Mouse (Mus musculus): Measurements from ENCODE around the gene Htr5a.

Gene Htr5a

GRCm38 (mm10) chr5:27841701-27842295 lies at the start of gene Htr5a:
Gene Htr5a (plus strand): TSS chr5:27842149.
- peak; percentile 8 for DNase-seq

- no peak for DNase-seq
Measured at GRCm38 (mm10) chr5:27792173-27792470, 49.8 kb upstream of the Htr5a start.

DNA sequence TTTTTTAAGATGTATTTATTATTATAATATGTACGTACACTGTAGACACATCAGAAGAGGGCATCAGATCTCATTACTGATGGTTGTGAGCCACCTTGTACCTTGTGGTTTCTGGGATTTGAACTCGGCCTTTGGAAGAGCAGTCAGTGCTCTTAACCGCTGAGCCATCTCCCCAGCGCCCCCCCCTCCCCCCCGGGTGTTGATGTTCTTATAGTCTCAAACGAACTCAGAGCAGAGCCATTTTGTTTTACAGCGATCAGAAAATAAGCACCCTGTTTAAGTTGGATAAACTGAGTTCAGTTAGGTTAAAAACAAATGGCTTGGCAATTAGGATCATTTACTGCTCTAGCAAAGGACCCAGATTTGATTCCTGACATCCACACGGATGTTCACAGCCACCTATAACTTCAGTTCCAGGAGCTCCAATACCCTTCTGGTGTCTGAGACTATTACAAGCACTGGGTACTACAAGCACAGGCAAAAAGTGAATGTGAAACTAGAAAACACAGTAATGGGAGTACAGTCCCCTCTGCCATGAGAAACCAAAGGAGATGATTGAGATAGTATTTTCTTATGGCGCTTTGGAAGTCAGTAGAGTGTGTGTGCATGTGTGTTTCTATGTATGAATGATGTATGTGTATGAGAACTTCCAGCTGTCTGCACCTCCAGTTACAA lies 49.3 kb upstream of the Htr5a start:
- DNase-seq, result no peak

- DNase-seq, result peak; percentile 85
Measured at GRCm38 (mm10) chr5:27793923-27794322, 48.0 kb upstream of the Htr5a start.

DNA sequence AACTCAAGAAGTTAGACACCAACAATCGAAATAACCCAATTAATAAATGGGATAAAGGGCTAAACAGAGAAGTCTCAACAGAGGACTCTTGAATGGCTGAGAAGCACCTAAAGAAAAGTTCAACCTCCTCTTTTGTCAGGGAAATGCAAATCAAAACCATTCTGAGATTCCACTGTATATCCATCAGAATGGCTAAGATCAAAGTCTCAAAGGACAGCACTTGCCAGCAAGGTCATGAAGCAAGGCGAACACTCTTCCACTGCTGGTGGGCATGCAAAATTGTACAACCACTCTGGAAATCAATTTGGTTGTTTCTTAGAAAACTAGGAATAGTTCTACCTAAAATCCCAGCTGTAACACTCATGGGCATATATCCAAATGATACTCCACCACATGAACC lies 27.7 kb upstream of the Htr5a start:
- no peak for DNase-seq

- no peak for DNase-seq
Measured at GRCm38 (mm10) chr5:27818840-27819672, 22.9 kb upstream of the Htr5a start.

DNA sequence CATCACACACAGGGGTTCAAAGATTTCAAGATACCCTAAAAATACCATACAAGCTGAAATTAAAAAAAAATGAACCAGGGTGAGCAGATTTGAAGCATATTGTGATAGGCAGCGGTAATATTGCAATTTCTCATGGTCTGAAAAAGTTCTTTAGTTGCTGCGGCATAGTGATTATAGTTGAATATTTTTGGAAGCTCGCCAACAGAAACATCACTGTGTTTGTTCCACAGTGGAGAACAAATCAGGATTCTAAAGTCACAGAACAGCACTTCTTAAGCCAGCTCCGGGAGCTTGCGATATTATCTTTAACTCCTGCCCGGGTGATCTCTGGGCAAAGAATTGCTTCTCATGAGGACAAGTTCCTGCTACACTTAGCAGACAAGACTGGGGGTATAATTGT lies 20.8 kb upstream of the Htr5a start:
- DNase-seq, result no peak

DNA sequence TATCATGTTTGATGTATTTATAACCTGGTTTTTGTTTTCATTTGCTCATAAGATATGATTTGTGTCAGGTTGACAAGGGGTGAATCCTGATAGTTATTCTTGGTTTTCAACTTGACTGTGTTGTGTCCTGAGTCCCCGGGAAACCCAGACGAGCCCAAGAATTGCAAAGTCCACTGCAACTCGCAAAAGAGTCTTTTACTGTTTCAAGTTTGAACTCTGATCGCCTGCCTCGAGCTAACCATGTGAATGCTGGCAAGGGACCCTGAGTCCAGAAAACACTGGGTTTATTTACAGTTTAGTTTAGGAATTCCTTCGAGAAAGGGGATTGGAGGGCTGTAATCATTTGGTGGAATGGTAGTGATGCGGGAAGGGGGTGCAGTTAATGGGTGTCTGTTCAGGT lies 14.0 kb upstream of the Htr5a start:
- no peak for DNase-seq

- DNase-seq, result no peak
Measured at GRCm38 (mm10) chr5:27835096-27835495, 6.9 kb upstream of the Htr5a start.

- no peak for DNase-seq
Measured at GRCm38 (mm10) chr5:27838061-27838460, 3.9 kb upstream of the Htr5a start.

GRCm38 (mm10) chr5:27842671-27843320 lies 847 bp downstream of the Htr5a start:
- peak; percentile 2 for DNase-seq

DNA sequence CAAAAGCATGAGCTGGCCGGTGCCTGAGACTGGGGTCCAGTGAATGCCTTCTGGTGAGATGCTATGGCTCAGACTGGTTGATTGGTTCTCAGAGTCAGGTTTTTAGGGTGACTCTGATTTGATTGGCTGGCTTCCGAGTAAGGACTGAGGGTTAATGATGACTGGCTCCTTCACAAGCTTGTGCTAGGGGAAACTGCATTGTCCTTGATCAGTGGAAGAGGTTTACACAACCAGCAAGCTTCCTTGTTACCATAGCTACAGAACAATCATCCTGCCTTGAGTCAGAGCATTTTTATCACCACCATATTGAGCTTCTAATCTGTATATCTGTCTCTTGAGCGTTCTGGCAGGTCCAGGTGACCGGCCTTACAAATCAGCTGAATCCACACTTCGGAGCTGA lies 5.0 kb downstream of the Htr5a start:
- no peak for DNase-seq

GRCm38 (mm10) chr5:27854290-27854689 lies 12.3 kb downstream of the Htr5a start:
- peak; percentile 16 for DNase-seq

DNA sequence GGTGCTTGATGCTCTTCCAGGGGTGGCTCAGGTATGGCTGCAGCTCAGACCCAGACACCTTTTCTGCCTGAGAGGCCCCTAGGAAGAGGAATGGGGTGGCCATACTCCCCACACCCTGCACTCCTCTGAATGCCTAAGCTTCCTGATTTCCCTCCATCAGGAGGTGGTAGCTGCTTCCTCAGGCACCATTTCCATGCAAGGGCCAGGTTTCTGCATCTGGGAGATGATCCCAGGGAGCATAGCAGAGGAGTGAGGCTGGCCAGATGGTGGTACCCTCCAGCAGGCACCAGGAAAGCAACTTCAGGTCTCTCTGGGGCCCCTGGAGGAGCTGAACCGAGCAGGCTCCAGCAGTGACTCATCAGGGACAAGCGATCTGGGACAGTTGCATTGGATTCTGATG lies 13.8 kb downstream of the Htr5a start:
- DNase-seq, result no peak

GRCm38 (mm10) chr5:27873240-27874082 lies 31.5 kb downstream of the Htr5a start:
- DNase-seq, result peak; percentile 45

DNA sequence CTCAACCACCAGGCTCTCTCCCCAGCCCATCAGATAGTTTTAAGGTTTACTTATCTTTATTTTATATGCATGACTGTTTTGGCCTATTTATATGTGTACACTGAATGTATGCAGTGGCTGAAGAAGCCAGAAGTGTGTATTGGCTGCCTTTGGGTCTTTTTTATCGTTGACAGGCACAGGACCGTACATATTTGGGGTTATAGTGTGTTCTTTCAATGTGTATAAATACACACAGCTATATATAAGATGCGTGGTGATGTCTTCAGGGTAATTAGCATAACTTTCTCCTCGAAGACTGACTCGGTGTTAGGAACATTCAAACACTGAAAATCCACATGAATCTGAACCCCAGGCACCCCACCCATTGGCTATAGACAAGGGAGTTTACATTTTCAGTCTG lies 32.3 kb downstream of the Htr5a start:
- no peak for DNase-seq

GRCm38 (mm10) chr5:27875341-27876105 lies 33.6 kb downstream of the Htr5a start:
- DNase-seq, result no peak

GRCm38 (mm10) chr5:27878356-27878755 lies 36.4 kb downstream of the Htr5a start:
- no peak for DNase-seq

DNA sequence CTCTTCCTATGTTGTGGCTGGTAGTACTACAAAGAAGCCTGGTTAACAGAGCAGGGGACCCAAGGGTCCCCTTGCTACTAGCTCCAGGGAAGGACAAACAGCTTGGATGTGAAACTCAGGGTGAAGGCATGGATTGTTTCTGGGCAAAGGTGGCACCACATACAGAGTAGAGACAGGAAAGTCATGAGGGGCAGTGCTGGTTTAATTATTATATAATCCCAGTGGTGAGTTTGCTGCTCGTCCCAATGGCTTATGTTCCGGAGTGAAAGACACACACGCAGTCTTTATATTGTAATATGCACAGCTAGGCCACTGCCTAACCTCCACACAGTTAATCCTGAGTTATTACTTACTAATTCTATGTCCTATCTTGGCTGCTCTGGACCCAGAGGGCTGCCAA lies 37.8 kb downstream of the Htr5a start:
- DNase-seq, result no peak

- no peak for DNase-seq
Measured at GRCm38 (mm10) chr5:27880329-27881036, 38.5 kb downstream of the Htr5a start.

DNA sequence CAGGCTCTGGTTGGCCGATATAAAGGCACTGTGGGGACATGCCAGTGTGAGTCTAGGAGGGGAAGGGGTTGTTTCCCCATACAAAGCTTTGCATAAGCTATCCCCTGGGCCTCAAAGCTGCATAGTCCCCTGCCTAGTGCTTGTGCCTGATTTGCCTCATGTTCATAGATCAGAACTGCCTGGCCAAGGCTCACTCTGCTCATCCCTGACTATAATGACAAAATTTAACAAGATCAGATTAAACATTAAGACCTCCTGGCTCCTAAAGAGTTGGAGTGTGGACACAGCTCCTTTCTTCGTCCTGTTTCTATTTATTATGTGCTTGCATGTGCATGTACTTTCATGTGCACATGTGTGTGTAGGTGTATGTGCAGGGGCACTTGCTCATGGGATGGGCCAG lies 39.3 kb downstream of the Htr5a start:
- DNase-seq, result no peak
